Mouse (Mus musculus) brain, adult 2 months (tissue): ENCODE results near the gene Edf1.

Source experiments
- DNase-seq: peaks from one replicate; pipeline ENCODE4 v3.0.0; 2011; ENCODE audit warnings: low read depth, low spot score

Gene Edf1

GRCm38 (mm10) chr2:25561946-25562345 is 4.3 kb downstream of the Edf1 start:
- peak; percentile 91 for DNase-seq

GRCm38 (mm10) chr2:25565741-25566140 is 8.1 kb downstream of the Edf1 start:
- no peak for DNase-seq

GRCm38 (mm10) chr2:25566558-25566957 is 8.9 kb downstream of the Edf1 start:
- DNase-seq, result no peak

DNA sequence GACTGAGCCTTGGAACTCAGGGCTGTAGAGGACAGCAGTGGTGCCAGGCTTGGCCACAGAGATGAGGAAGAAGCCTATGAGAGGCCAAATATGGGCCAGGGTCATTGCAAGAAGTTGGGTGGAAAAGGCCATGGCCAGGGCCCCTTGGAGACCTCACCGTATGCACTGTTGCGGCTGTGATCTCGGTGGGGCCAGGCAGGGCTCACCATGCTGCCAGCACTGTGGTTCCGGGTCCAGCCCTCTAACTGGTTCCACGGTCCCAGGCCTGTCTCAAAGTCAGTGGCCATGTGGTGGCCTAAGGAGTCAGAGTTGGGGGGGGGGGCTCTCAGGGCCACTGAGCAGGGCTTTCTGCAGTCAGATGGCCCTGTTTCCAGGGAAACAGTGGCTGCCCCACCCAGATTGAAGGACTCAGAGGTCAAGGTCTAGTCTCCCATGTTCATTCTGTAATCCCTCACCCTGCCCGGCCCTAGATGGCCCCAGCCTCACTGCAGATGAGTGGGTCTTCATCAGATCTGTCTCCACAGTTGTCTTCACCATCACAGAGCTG is 10.9 kb downstream of the Edf1 start:
- DNase-seq, result no peak

- DNase-seq, result no peak
Observed at GRCm38 (mm10) chr2:25569323-25569722, 11.7 kb downstream of the Edf1 start.

DNA sequence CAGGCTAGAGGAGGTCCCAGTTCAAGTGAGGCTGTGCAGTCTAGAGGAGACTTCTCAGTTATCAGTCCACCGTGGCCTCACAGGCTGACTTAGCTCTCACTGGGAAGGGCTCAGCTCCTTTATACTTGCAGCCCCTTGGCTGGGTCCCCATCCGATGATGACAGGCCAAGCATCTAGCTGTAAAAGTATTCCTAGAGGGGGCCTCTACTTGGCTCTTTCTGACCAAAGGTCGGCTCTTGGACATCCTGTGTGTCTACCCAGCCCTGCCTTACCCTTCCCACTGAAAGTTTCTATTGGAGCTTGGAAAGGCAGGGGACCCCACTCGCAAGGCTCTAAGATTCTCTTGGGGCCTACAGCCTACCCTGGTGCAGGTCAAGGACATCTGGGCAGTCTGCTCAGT is 13.6 kb downstream of the Edf1 start:
- no peak for DNase-seq

GRCm38 (mm10) chr2:25573068-25573467 is 15.4 kb downstream of the Edf1 start:
- no peak for DNase-seq

- DNase-seq, result no peak
Observed at GRCm38 (mm10) chr2:25574136-25574535, 16.5 kb downstream of the Edf1 start.

DNA sequence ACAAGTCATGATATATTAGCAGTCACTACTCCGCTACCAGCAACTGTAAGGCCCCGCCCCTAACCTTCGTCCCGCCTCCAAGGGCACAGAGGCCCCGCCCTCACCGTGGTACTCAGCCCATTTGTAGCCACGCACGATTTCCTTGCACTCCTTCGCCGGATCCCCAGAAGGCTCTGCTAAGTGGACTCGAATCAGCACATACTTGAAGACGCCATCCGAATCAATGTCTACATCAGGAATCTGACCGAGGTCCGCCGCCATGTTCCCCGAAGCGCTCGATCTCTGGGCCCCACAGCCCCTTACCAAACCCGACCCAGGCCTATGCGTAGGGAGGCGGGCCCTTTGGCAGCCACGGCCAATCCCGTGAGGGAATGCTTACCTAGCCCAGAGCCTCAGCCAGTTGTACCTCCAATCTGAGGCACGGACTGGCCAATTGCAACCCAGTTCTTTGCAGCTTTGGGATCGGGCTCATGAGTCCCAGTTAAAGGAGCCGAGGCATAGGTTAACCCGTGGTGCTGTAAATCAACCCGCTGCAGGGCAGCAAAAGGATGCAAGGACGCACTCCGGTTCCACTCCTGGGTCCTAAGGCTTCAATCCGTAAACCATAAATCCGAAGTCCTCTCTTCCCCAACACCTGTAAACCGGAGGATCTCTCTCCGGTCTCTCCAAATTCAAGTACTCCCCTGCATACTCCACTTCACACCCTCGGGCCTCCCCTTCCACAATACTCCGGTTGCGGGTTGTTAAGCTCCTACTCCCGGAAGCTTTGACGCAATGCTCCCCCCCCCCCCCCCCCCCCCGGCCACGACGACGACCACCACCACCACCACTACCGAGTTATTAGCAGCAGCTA is 17.2 kb downstream of the Edf1 start, which contains the start of the genes Mamdc4 and Phpt1:
Gene Mamdc4, minus strand, starts transcription at position 267 of the 853 bp plus-strand sequence.
Gene Phpt1, minus strand, starts transcription at position 646 of the 853 bp plus-strand sequence.
- DNase-seq, result peak; percentile 100

DNA sequence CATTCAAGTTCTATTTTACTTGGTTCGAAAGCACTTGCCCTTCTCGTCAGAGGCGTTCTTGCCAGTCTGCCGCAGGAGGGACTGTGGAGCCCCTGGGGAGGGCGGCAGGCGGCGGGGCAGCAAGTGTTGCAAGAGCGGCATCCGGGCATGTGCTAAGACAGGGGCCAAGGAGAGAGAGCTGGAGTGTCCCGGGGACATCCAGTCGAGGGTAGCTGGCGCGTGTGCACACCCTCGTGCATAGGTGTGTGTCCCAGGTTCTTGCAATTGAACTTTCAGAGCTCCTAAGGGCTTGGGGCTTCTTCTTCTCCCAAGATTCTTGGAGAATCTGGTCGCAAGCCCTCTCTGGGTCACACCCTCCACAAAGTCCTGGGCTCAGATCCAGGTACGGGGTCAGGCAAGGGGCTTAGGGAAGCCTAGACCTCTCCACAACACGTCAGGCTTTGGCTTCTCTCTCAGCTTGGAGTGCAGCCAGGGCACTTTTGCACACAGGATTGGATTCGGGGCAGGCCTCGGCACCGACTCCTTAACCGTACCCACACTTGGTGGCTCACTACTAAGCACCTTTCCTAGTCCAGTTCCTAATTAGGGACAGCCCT is 17.9 kb downstream of the Edf1 start:
- DNase-seq, result peak; percentile 31

DNA sequence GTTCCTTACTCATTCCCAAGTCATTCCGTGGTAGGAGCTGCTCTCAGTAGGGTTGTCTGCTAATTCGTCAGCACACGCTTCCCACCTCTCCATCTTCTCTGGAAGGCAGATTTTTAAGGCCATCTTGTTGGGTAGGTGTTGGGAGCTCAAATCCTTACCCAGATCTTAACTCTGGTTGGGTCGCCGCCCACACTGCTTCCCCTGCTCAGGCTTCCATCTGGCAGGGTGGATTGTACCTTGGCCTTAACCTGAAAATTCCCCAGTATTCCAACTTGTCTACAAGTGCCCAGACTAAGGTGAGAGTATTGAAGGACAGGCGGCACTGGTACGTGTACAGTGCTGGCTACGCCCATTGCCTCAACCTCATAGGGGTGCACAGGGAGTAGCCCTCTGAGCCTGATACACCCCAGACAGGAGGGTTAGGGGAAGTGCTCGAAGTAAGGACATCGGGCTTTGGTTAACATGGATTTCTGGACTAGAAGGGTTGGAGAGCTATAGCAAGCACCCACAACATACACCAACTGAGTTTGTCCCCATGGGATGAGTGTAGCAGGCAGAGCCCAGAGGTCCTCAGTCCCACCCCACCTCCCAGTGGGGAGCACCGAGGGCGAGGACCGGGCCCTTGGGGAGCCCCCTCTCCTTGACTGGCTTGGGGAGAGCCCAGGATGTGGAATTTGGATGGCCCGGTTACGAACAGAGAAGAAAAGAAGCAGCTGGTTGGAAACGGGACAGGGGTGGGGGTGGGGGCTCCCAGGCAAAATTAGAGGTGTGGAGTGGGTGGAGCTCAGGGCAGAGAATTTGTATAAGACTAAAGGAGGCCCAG is 18.6 kb downstream of the Edf1 start:
- DNase-seq, result peak; percentile 85

DNA sequence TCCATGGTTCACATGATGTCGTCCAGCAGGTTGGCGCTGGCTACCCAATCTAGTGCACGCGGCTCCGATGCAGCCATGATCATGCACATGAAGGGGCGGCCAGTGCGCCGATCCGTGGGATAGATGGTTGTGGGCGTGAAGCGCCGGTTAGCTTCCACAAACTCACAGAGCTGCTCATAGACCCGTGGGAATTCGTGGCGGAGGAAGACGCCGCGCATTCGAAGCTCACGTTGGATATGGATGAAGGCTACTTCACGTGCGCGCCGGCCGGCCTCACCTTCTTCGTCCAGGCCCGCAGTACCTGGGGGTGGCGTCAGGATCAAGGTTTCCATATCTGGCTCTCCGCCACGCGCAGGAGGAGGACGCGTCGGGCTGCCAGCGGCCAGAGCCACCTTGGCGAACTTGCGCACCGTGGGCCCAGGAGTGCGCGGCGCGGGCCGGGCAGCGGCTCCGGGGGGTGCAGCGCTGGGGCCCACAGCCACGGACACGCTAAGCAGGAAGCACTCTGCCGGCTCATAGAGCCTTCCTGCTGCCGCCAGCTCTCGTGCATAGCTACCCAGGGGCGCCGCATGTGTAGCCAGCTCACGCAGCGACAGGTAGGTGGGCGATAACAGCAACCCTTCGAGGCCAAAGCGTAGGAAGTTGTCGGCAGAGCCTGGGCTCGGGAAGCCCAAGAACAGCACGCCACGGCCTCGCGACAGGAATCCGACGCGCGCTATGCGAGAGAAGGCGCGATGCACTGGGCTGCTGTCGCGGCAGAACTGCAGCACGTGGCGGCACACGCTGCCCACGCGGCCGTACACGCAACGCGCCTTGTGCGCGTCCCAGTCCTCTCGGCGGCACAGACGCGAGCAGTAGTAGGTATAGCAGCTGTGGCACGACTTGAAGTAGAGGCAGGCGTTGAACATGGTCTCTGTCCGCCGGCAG is 19.6 kb downstream of the Edf1 start:
- DNase-seq, result peak; percentile 66

DNA sequence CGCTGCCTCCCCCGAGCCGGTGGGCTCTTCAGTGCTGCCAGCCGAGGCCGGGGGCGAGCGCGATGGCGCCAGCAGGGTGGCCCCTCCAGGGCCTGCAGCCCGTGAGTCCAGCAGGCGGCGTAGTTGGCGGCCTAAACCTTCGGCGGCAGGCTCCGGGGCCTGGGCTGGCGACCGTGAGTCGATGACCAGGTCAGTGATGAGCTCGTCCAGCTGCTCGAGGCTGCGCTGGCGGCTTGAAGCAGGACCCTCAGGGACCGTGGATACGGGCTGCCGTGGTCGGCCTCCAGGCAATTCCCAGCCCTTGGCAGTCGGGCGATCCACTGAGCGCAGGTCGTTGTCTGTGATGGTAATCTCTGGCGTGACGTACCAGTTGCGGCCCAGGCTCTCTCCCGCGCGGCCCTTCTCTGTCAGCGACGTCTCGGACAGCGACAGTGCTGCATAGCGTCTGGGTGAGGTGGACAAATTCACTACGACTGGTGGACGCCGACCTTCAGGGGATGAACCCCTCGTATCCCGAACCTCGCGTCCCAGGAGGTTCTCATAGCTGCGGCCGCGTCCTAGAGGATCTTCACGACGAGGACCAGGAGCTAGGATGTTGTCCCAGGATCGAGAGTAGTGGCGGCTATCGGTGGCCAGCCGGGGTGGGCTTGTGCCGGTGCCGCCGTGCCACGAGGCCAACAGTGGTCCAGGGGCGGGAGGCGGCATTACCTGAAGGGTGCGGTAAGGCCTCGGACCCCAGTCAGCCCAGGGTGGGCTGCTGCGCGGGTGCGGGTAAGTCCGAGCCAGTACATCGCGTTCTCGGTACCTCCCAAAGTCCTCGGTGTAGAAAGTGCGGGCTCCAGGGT is 20.5 kb downstream of the Edf1 start:
- DNase-seq, result no peak

DNA sequence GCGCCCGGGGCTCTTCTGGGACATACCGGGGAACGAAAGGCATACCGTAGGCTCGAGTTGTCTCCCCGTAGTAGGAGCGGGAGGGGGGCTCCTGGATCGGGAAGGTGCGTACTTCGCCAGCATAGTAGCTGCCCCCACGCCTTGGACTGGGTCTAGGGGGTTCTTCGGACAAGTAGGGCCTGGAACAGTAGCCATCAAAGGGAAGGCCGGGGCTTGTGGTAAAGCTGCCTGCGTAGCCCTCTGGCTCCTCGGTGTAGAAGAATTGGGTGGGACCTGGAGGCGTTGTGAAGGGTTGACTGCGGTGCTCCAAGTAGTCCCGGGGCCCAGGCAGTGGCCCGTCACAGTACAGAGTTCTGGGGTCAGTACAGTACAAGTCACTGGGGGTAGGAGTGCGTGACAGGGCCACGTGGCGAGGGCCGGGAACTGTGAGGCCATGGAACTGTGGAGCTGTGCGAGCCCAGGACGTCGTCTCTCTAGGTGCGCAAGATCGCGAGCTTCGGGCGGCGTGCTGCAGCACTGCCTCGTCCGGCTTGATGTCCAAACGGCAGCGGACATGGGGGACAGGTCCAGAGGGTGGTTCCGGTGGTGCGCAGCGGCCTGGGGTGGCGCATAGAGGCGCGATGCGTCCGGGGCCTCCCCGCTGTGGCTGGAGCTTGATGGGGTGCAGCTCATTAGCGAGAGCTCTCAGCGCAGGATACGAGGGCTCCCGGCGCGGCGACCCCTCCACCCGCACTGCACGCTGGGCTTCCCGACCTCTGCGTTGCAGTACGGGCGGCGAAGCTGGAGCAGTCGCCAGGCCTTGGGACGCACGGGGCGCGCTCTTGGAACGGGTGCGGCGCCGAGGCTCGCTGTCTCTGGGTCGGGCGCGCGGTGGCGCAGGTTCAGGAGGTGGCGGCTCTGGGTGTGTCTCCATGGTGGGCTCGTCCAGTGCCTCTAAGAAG is 21.4 kb downstream of the Edf1 start:
- no peak for DNase-seq

- DNase-seq, result peak; percentile 92
Observed at GRCm38 (mm10) chr2:25579737-25580460, 22.3 kb downstream of the Edf1 start.

- DNase-seq, result peak; percentile 73
Observed at GRCm38 (mm10) chr2:25580621-25581101, 23.0 kb downstream of the Edf1 start.

DNA sequence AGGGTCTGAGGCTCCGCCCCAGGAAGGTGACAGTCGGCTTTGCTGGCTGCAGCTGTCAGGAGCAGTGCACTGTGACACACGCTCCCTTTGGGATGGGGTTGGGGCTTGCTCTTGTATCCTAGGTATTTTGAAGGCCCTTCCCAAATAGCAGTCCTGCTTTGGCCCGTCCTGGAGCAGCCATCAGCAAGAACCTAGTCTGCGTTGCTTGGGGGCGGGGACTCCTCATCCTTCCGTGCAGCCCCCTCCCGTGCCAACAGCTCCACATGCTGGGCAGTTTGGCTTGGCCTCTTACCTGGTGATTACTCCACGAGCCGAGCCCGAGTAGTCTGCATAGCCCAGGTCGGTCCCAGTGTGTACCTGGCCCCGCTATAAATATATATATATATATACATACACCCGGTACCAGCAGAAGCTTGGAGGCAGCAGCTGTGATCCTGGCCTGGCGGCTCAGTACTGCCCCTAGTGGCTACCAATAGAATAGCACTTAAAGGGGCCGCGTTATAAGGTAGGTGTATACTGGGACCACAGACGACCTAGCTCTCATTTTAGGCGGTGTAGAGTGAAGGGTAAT is 23.7 kb downstream of the Edf1 start, which contains the start of gene Ajm1:
Gene Ajm1, minus strand, starts transcription at position 464 of the 571 bp plus-strand sequence.
- DNase-seq, result peak; percentile 93
